18 mouse cellular contexts compared by ENCODE assay signal in the genomic region with DNA sequence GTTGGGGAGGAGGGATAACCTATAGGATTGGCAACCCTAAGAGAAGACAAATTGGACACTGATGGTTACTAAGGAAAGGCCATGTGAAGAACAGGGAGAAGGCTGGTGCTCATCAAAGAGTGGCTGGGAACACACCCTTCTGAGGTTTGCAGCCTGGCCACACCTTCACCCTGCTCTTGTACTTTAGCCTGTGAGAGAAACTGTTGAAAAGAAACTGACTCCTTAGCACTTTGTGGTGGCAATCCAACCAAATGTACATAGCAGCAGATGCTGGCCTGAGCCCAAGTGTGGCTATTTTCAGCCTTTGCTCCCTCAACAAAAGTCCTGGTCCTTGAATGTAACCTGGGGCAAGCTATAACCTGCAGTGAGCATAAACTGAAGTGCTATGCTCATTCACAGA.
"Had no signal": no experiment of that assay in that cellular context is flagged by ENCODE, and none has a peak within 500 bp of the region (broad histone marks: within the 10 kb centered on the region; RNA-seq: fewer than 3 reads in every experiment).

No protein-coding gene starts in this region.

- H3K4me3 ChIP-seq: layer of hippocampus, adult 2 months; limb, embryonic 12.5 days; liver, embryonic 13.5 days; megakaryocyte, embryonic 14.5 days; midbrain, embryonic 15.5 days; neural tube, embryonic 12.5 days had no signal

- H3K27ac ChIP-seq: kidney, postnatal 0 days; layer of hippocampus, adult 2 months; limb, embryonic 12.5 days; liver, embryonic 13.5 days; macrophage; midbrain, embryonic 15.5 days; neural tube, embryonic 12.5 days had no signal

- H3K4me1 ChIP-seq: liver, embryonic 13.5 days; midbrain, embryonic 15.5 days; neural tube, embryonic 12.5 days had no signal

- DNase-seq: kidney, adult 11 months; kidney, adult 9 months; kidney, postnatal 36 days; liver; liver, embryonic 13.5 days; liver, postnatal 0 days; retina, postnatal 1 day; right cerebral cortex, postnatal 4 days; spleen, adult 18-20 months; thymus, postnatal 4 days had no signal

- H3K9me3 ChIP-seq: limb, embryonic 12.5 days; liver, embryonic 13.5 days; megakaryocyte, embryonic 14.5 days; midbrain, embryonic 15.5 days; neural tube, embryonic 12.5 days had no signal

- H3K27me3 ChIP-seq: limb, embryonic 12.5 days; liver, embryonic 13.5 days; megakaryocyte, embryonic 14.5 days; midbrain, embryonic 15.5 days; neural tube, embryonic 12.5 days had no signal

- H3K4me2 ChIP-seq: limb, embryonic 12.5 days; liver, embryonic 13.5 days; midbrain, embryonic 11.5 days; midbrain, embryonic 15.5 days; neural tube, embryonic 12.5 days had no signal

- H3K9ac ChIP-seq: limb, embryonic 12.5 days; liver, embryonic 13.5 days; liver, postnatal 0 days; midbrain, embryonic 15.5 days; neural tube, embryonic 12.5 days had no signal

- ATAC-seq: liver, postnatal 0 days; midbrain, embryonic 15.5 days had no signal

- H3K36me3 ChIP-seq: limb, embryonic 12.5 days; liver, embryonic 13.5 days; midbrain, embryonic 15.5 days; neural tube, embryonic 12.5 days had no signal
